Mouse (Mus musculus): ENCODE results near the gene Zdhhc8. TPM values are rescaled to one million over a fixed set of nuclear protein-coding genes. Genes with fewer than 3 reads are reported as not detected.

Zdhhc8 gene
- polyA plus RNA-seq, 1 experiment = 14.3 TPM

DNA sequence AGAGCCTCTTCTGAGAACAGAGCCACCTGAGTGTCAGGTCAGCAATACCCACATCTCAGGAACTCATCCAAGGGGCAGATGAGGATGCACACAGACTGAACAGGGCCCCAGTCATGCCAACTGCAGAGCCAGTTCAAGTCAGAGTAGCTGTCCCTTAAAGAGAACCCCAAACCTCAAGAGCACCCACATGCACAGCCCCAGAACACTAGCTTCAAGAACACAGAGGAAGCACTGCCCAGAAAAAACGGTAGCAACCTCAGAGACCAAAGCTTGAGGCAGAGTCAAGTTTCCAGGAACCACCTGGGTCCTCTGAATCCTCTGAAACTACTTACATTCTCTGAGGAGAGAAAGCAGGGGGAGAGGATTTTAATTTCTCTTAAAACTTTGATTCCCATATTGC is 1.5 kb downstream of the Zdhhc8 start:
- Histone ChIP-seq H3K4me1 (ENCODE audit: control insufficient read depth, insufficient read depth, low read length) (peaks cover 10% of the 10 kb centered on the region; the same call in 1 of the 2 replicates), H3K27ac (ENCODE audit: insufficient read depth, low read depth, low read length) (no peak overlapping the region), H3K4me3 (ENCODE audit: insufficient read depth, low read length) (no peak overlapping the region)
- TF ChIP-seq POLR2A (IDR thresholded peaks at IDR 0.05; ENCODE audit: borderline replicate concordance, low read depth, low read length) = no peak
- no peak for TF ChIP-seq CTCF (IDR thresholded peaks at IDR 0.05; ENCODE audit: low read depth, low read length)

DNA sequence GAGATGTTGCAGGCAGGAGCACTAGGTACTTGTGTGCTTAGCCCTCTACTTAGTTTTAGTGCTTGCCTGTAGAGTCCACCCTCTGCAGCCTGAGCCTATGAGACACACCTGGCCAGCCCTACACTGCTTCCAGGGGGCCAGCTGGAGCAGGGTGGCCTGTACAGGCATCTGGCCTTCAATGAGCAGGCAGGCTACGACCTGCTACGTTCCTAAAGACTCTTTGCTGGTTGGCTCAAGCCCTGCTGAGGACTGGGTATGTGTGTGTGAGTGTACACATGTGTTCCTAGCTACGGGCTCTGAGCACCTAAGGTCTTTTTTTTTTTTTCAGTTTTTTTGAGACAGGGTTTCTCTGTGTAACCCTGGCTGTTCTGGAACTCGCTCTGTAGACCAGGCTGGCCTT is 3.5 kb downstream of the Zdhhc8 start:
- H3K4me1 ChIP-seq (ENCODE audit: control insufficient read depth, insufficient read depth, low read length) = peaks cover 10% of the 10 kb centered on the region; the same call in 1 of the 2 replicates
- TF ChIP-seq CTCF (IDR thresholded peaks at IDR 0.05; ENCODE audit: low read depth, low read length) (no peak), POLR2A (IDR thresholded peaks at IDR 0.05; ENCODE audit: borderline replicate concordance, low read depth, low read length) (no peak)
- no peak overlapping the region for H3K27ac ChIP-seq (ENCODE audit: insufficient read depth, low read depth, low read length)
- H3K4me3 ChIP-seq (ENCODE audit: insufficient read depth, low read length) = no peak overlapping the region

DNA sequence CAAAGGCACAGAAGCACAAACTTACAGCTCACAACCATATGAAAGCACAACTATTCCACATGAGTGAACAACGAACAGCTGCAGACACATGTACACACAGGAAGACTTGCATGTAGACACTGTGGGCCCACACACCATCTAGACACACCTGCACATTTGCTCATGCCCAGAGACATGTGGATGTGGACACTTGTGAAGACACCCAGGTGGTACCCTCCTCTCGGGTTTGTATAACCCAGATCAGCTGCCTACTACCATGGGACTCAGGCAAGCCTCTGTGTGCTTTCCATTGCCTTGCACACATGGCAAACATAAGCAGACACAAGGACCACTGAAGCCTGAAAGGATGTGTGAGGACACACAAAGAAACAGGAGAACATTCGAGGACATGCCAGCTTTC is 3.9 kb downstream of the Zdhhc8 start:
- TF ChIP-seq CTCF (IDR thresholded peaks at IDR 0.05; ENCODE audit: low read depth, low read length) = no peak
- TF ChIP-seq POLR2A (IDR thresholded peaks at IDR 0.05; ENCODE audit: borderline replicate concordance, low read depth, low read length) = no peak
- Histone ChIP-seq H3K4me3 (ENCODE audit: insufficient read depth, low read length) (no peak overlapping the region), H3K4me1 (ENCODE audit: control insufficient read depth, insufficient read depth, low read length) (peaks cover 10% of the 10 kb centered on the region; the same call in 1 of the 2 replicates), H3K27ac (ENCODE audit: insufficient read depth, low read depth, low read length) (no peak overlapping the region)

DNA sequence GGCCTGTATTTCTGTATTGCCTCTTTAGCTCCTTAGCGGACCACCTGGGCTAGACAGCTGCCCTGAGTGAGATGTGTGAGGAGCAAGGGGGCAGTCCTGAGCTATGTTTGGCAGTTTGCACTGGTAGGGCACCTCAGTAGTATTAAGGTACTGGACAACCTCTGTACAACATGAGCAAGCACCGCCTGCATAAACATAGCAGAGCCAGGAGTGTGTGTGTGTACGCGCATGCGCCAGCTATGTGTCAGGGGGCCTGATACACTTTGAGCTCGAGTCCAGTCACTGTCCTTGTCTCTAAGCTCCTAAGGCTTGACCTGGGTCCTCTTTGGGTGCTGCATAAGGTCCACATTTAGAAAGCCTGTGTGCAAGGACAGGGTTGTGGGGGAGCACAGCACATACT is 4.3 kb downstream of the Zdhhc8 start:
- TF ChIP-seq POLR2A (IDR thresholded peaks at IDR 0.05; ENCODE audit: borderline replicate concordance, low read depth, low read length) = no peak
- TF ChIP-seq CTCF (IDR thresholded peaks at IDR 0.05; ENCODE audit: low read depth, low read length) = no peak
- H3K4me1 ChIP-seq (ENCODE audit: control insufficient read depth, insufficient read depth, low read length) = peaks cover 10% of the 10 kb centered on the region; the same call in 1 of the 2 replicates
- no peak overlapping the region for H3K4me3 ChIP-seq (ENCODE audit: insufficient read depth, low read length)
- H3K27ac ChIP-seq (ENCODE audit: insufficient read depth, low read depth, low read length) = no peak overlapping the region

DNA sequence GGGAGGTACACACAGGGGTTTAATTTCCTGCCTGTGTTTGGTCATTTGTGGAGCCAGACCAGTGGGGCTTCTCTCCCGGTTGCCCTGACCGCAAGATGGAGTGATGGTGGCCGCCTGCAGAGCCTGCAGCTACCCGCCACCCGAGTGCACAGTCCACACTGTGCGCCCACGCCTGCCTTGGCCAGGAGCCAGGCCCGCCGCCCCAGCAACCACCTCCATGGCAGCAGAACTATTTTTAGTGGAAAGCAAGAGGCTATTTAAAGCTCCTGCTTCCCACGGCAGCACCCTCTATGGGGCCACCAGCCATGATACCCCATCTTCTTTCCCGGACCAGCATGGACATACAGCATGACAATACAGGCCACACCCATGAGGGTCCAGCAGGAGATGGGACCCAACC is 5.3 kb downstream of the Zdhhc8 start:
- H3K4me1 ChIP-seq (ENCODE audit: control insufficient read depth, insufficient read depth, low read length) = peaks cover 10% of the 10 kb centered on the region; the same call in 1 of the 2 replicates

DNA sequence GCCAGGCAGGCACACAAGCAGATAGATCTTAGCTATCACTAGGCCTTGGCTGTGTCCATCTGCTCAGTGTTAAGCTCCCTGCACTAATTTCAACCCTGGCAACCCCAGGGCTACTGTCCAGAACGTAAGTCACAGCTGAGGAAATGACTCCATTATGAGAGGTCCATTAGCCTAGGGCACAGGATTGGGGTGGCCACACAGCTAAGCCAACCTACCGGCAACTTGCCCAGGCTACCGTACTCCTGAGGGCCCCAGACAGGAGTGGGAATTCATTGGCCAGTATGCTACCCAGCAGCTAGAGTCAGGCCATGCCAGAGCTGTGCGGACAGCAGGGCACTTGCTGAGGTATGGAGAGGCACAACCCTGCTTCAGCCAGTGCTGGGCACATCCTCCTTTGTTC is 6.1 kb downstream of the Zdhhc8 start:
- Histone ChIP-seq H3K4me1 (ENCODE audit: control insufficient read depth, insufficient read depth, low read length) (peaks cover 7% of the 10 kb centered on the region; the same call in 1 of the 2 replicates), H3K4me3 (ENCODE audit: insufficient read depth, low read length) (no peak overlapping the region)
- no peak for TF ChIP-seq POLR2A (IDR thresholded peaks at IDR 0.05; ENCODE audit: borderline replicate concordance, low read depth, low read length)
- no peak for TF ChIP-seq CTCF (IDR thresholded peaks at IDR 0.05; ENCODE audit: low read depth, low read length)

More for the DNA sequence above, 5.3 kb downstream of the Zdhhc8 start:
- TF ChIP-seq CTCF (IDR thresholded peaks at IDR 0.05; ENCODE audit: low read depth, low read length) (no peak), POLR2A (IDR thresholded peaks at IDR 0.05; ENCODE audit: borderline replicate concordance, low read depth, low read length) (no peak)
- Histone ChIP-seq H3K27ac (ENCODE audit: insufficient read depth, low read depth, low read length) (no peak overlapping the region), H3K4me3 (ENCODE audit: insufficient read depth, low read length) (no peak overlapping the region)

DNA sequence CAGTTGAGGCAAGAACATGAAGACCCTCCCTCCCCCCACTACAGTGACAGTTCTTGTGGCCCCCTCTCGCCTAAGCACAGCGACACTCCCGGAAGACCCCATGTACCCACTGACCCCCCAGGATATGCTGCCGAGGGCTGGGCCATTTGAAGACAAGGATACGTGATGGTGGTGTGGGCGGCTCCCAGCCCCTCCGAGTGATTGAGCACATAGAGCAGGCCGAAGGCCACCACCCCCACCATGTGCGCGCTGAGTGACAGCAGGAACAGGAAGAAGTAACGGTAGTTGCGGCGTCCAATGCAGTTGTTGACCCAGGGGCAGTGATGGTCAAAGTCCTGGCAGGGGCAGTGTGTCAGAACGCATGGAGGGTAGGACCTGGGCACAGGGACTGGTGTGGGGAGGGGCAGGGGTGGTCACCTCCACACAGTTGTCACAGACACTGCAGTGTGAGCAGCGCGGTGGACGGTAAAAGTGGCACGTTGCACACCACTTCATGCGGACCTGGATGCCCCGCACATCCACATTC is 7.0 kb downstream of the Zdhhc8 start:
- Histone ChIP-seq H3K4me3 (ENCODE audit: insufficient read depth, low read length) (no peak overlapping the region), H3K27ac (ENCODE audit: insufficient read depth, low read depth, low read length) (no peak overlapping the region), H3K4me1 (ENCODE audit: control insufficient read depth, insufficient read depth, low read length) (peaks cover 6% of the 10 kb centered on the region; the same call in 1 of the 2 replicates)
- TF ChIP-seq CTCF (IDR thresholded peaks at IDR 0.05; ENCODE audit: low read depth, low read length) (no peak), POLR2A (IDR thresholded peaks at IDR 0.05; ENCODE audit: borderline replicate concordance, low read depth, low read length) (no peak)

More for the DNA sequence above, 6.1 kb downstream of the Zdhhc8 start:
- no peak overlapping the region for H3K27ac ChIP-seq (ENCODE audit: insufficient read depth, low read depth, low read length)

DNA sequence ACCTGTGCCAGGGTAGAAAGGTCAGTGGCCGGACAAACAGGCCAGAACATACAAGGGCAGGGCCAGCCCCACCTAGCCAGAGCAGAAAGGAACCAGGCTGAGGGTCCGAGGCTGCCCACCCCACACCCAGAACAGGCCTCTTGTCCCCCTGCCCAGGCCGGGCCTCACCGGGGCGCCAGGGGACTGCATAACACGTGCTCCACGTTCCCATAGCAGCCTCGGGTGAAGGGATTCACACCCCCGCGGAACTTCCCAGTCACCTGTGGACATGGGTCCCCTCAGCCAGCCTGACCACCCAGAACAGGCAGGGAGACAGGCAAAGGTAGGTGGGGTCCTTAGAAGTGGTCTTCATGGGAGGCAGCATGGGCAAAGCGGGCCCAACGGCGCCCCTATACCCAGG is 7.7 kb downstream of the Zdhhc8 start:
- Histone ChIP-seq H3K27ac (ENCODE audit: insufficient read depth, low read depth, low read length) (no peak overlapping the region), H3K4me3 (ENCODE audit: insufficient read depth, low read length) (no peak overlapping the region), H3K4me1 (ENCODE audit: control insufficient read depth, insufficient read depth, low read length) (peaks cover 6% of the 10 kb centered on the region; the same call in 1 of the 2 replicates)
- TF ChIP-seq POLR2A (IDR thresholded peaks at IDR 0.05; ENCODE audit: borderline replicate concordance, low read depth, low read length) (no peak), CTCF (IDR thresholded peaks at IDR 0.05; ENCODE audit: low read depth, low read length) (no peak)

DNA sequence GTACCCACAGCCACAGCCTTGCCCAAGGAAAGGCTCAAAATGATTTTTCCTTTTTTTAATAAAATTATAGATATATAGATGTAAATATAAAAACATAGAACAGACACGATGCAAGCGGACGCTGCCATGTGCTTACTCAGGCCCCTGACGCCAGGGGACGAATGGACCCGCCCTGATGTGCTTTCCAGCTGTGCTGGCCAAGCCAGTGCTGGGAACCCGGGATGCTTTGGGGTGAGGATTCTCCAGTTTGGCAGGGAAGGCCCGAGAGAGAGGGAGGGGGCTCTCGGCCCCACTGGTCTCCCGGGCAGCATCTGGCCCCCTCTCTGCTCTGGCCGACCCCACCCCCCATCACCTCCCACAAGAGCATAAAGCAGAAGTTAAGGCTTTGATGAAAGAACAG is 12.7 kb downstream of the Zdhhc8 start:
- H3K27ac ChIP-seq (ENCODE audit: insufficient read depth, low read depth, low read length) = no peak overlapping the region
- TF ChIP-seq POLR2A (IDR thresholded peaks at IDR 0.05; ENCODE audit: borderline replicate concordance, low read depth, low read length) = no peak
- peaks cover 15% of the 10 kb centered on the region for H3K4me1 ChIP-seq (ENCODE audit: control insufficient read depth, insufficient read depth, low read length)

DNA sequence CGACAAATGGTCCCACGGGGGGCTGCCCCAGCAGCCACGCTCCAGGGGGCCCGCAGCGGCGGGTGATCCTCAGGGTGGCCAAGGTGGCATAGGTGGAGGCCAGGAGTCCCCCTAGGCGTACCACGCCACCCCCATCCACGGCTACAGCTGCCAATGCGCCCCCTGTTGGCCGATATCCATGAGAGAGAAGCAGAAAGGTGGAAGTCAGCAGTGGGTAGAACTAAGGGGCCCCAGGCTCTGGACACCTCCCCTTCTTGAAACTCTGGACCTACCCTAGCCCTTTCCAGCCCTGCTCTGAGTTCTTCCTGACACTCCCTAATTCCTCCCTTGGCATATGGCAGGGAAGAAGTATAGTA is 13.4 kb downstream of the Zdhhc8 start:
- H3K27ac ChIP-seq (ENCODE audit: insufficient read depth, low read depth, low read length) = no peak overlapping the region
- H3K4me1 ChIP-seq (ENCODE audit: control insufficient read depth, insufficient read depth, low read length) = peaks cover 15% of the 10 kb centered on the region
- TF ChIP-seq CTCF (IDR thresholded peaks at IDR 0.05; ENCODE audit: low read depth, low read length) = 0 out of 2 replicates have a peak, but pooled peaks have one; percentile 15
- TF ChIP-seq POLR2A (IDR thresholded peaks at IDR 0.05; ENCODE audit: borderline replicate concordance, low read depth, low read length) = no peak
- no peak overlapping the region for H3K4me3 ChIP-seq (ENCODE audit: insufficient read depth, low read length)

More for the DNA sequence above, 12.7 kb downstream of the Zdhhc8 start:
- no peak overlapping the region for H3K4me3 ChIP-seq (ENCODE audit: insufficient read depth, low read length)
